Mouse (Mus musculus) midbrain, embryonic 16.5 days (tissue): ENCODE results near the gene Snrpd2. TPM values are rescaled to one million over a fixed set of nuclear protein-coding genes. Genes with fewer than 3 reads are reported as not detected.

Experiments
- ATAC-seq: fragments of 200-750 bp; cut with Nextera tagmentation; 2 replicates; pipeline ENCODE4 v1.8.0; 2017; ENCODE audit warnings: moderate TSS enrichment
- H3K27ac ChIP-seq: fragments of 300-500 bp; sonication (generic); 2 replicates; pipeline ENCODE4 v1.5.1; 2014; ENCODE audit warnings: mild to moderate bottlenecking, low read length, mixed read lengths
- H3K27me3 ChIP-seq: fragments of 300-500 bp; sonication (generic); 2 replicates; pipeline ENCODE4 v1.6.1; 2014; ENCODE audit warnings: low read depth, low read length, mixed read lengths; ENCODE audit not compliant: control insufficient read depth, insufficient read depth
- H3K36me3 ChIP-seq: fragments of 300-500 bp; sonication (generic); 2 replicates; pipeline ENCODE4 v1.6.1; 2014; ENCODE audit warnings: mild to moderate bottlenecking, low read length, moderate library complexity, mixed read lengths; ENCODE audit not compliant: control insufficient read depth, insufficient read depth
- H3K4me1 ChIP-seq: fragments of 300-500 bp; sonication (generic); 2 replicates; pipeline ENCODE4 v1.6.1; 2014; ENCODE audit warnings: mild to moderate bottlenecking, low read length, mixed read lengths; ENCODE audit not compliant: control insufficient read depth, insufficient read depth
- H3K4me2 ChIP-seq: fragments of 300-500 bp; sonication (generic); 2 replicates; pipeline ENCODE4 v1.6.1; 2014; ENCODE audit warnings: mild to moderate bottlenecking, low read length, mixed read lengths
- H3K4me3 ChIP-seq: fragments of 300-500 bp; sonication (generic); 2 replicates; pipeline ENCODE4 v1.5.1; 2014; ENCODE audit warnings: low read depth, mild to moderate bottlenecking, low read length, moderate library complexity, mixed read lengths
- H3K9ac ChIP-seq: fragments of 300-500 bp; sonication (generic); 2 replicates; pipeline ENCODE4 v1.6.1; 2014; ENCODE audit warnings: low read depth, low read length, mixed read lengths
- H3K9me3 ChIP-seq: fragments of 300-500 bp; sonication (generic); replicated peaks from 2 replicates; pipeline ENCODE4 v1.6.1; 2014; ENCODE audit warnings: mild to moderate bottlenecking, low read length, mixed read lengths; ENCODE audit not compliant: control insufficient read depth, poor library complexity, severe bottlenecking
- WGBS: fragments of 180-500 bp; shearing (Covaris S2); extraction: QIAGEN DNeasy Blood & Tissue Kit; methylation state at CpG from one replicate; pipeline ENCODE4 v1.1.7; 2014; 5-methylcytosine and 5-hydroxymethylcytosine counted together
- microRNA counts: library from miRNA; unstranded; fragments of <30 nt; microRNA quantifications from one replicate; lab custom pipeline; 2016
- microRNA-seq: library from miRNA; unstranded; fragments of <30 nt; microRNA quantifications from one replicate; pipeline ENCODE4, GENCODE M21; 2017
- polyA plus RNA-seq: library from polyadenylated mRNA; unstranded; fragments of >200 nt; fragmentation: Nextera tagmentation; extraction: Ambion mirVana; gene quantifications from 2 replicates; pipeline ENCODE4 v1.2.1, GENCODE M21; 2015

Snrpd2 gene
- polyA plus RNA-seq, 1 experiment from 2014 or later: 105 TPM

- Histone ChIP-seq H3K36me3 (peaks cover 43% of the 10 kb centered on the region), H3K4me3 (no peak overlapping the region), H3K9me3 (0 out of 2 replicates have a peak, but pooled peaks cover 2% of the 10 kb centered on the region), H3K9ac (no peak overlapping the region), H3K4me1 (no peaks in the 10 kb centered on the region), H3K27ac (no peak overlapping the region), H3K27me3 (no peaks in the 10 kb centered on the region), H3K4me2 (no peak overlapping the region)
- ATAC-seq: no peak
- 70% methylated on average over 6 of the region's 6 CpGs for WGBS
Measured at GRCm38 (mm10) chr7:19196676-19197075, 47.2 kb downstream of the Snrpd2 start.

GRCm38 (mm10) chr7:19197985-19198384 lies 48.5 kb downstream of the Snrpd2 start:
- Histone ChIP-seq H3K4me1 (no peaks in the 10 kb centered on the region), H3K9me3 (0 out of 2 replicates have a peak, but pooled peaks cover 2% of the 10 kb centered on the region), H3K36me3 (peaks cover 39% of the 10 kb centered on the region), H3K9ac (no peak overlapping the region), H3K27ac (no peak overlapping the region), H3K4me2 (no peak overlapping the region), H3K27me3 (no peaks in the 10 kb centered on the region), H3K4me3 (no peak overlapping the region)
- no peak for ATAC-seq
- 21% methylated on average over 2 of the region's 2 CpGs for WGBS

DNA sequence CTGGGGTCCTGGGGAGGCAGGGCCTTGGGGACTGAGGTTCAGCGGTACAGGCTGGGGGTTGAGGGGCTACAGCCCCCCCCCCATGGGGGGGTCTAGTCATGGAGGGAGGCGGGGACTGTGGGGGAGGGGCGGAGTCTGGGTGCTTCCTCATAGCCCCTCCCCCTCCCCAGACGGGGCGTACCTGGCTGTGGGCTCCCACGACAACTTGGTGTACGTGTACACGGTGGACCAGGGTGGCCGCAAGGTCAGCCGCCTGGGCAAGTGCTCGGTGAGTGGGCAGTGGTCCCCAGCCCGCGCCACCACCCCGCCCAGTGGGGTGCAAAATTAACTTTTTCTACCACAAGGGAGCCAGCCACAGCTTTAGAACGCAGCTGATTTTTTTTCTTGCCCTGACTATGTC lies 52.1 kb downstream of the Snrpd2 start:
- WGBS: 75% methylated on average over 13 of the region's 15 CpGs
- H3K9ac ChIP-seq: no peak overlapping the region

DNA sequence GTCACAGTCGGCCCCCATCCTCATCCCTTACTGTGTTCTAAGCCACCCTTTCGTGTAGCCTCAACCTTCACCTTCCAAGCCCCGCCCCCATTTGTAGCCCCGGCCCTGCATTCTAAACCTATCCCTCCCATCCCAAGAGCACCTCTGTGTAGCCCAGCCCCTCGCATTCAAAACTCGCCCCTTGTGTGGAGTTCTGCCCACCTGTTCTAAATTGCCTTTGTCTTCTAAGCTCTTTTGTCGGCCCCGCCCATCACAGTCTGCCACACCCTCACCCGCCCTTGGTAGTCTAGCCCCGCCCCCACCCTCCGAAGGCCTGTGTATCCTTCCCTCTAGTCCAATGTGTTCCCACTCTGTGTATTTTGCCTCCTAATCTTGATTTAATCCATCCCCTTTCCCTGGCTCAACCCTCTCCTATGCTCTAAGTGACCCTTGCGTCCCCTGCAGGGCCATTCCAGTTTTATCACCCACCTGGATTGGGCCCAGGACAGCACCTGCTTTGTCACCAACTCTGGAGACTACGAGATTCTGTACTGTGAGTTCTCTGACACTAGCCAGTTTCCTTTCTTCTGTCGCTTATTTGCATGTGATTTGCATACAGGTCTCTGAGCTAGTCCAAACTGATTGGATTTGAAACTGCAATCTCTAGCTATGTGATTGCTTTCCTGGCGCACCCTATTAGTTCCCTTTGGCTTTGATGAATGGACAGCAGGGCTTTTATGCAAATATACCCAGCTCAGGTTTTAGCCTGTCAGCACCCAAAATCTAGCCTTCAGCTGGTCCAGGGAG lies 52.7 kb downstream of the Snrpd2 start:
- H3K36me3 ChIP-seq: peaks cover 25% of the 10 kb centered on the region
- no peak overlapping the region for H3K4me2 ChIP-seq
- H3K4me1 ChIP-seq: no peaks in the 10 kb centered on the region
- no peak overlapping the region for H3K27ac ChIP-seq
- no peaks in the 10 kb centered on the region for H3K9me3 ChIP-seq
- no peak overlapping the region for H3K9ac ChIP-seq
- H3K27me3 ChIP-seq: no peaks in the 10 kb centered on the region
- peak; percentile 15; the same call in 1 of the 2 replicates for ATAC-seq
- 63% methylated on average over 15 of the region's 15 CpGs for WGBS
- no peak overlapping the region for H3K4me3 ChIP-seq

More for the DNA sequence above, 52.1 kb downstream of the Snrpd2 start:
- Histone ChIP-seq H3K4me3 (no peak overlapping the region), H3K36me3 (peaks cover 29% of the 10 kb centered on the region), H3K27ac (no peak overlapping the region), H3K9me3 (no peaks in the 10 kb centered on the region), H3K27me3 (no peaks in the 10 kb centered on the region), H3K4me2 (no peak overlapping the region), H3K4me1 (no peaks in the 10 kb centered on the region)
- 0 out of 2 replicates have a peak, but pooled peaks have one; percentile 50 for ATAC-seq

MicroRNA genes within 50 kb of the gene (microRNA counts, 519-probe panel; counts per million panel counts)
- 1,709 counts per million, percentile 33 among the panel's probes with 10 or more counts for microRNA mmu-miR-330 (lab: Ali Mortazavi, UCI)

Small RNAs within 50 kb of the gene (microRNA-seq; reads per million reads assigned to microRNA genes)
- gene Mir330: 671 reads per million, percentile 75 among the genes with 10 or more reads in this experiment

Other genes starting within 250 kb of the Snrpd2 start
- gene Ccdc61, start 239.3 kb upstream of the Snrpd2 start, polyA plus RNA-seq: 24.7 and 31.2 TPM in 2 replicates
- gene Nova2, start 223.8 kb upstream of the Snrpd2 start, polyA plus RNA-seq: 11.9 and 14.3 TPM in 2 replicates
- 0.52 and 0.79 TPM in 2 replicates for gene Nanos2, start 162.3 kb upstream of the Snrpd2 start, polyA plus RNA-seq
- 3.9 and 5.1 TPM in 2 replicates for gene Mypop, start 158.5 kb upstream of the Snrpd2 start, polyA plus RNA-seq
- gene Irf2bp1, start 145.7 kb upstream of the Snrpd2 start, polyA plus RNA-seq: 26.0 and 26.7 TPM in 2 replicates
- gene Foxa3, start 126.2 kb upstream of the Snrpd2 start, polyA plus RNA-seq: not detected in 2 replicates
- gene Sympk, start 125.3 kb upstream of the Snrpd2 start, polyA plus RNA-seq: 25.6 and 28.7 TPM in 2 replicates
- 0.14 and 0.28 TPM in 2 replicates for gene Rsph6a, start 95.0 kb upstream of the Snrpd2 start, polyA plus RNA-seq
- 28.4 and 28.7 TPM in 2 replicates for gene Dmwd, start 73.5 kb upstream of the Snrpd2 start, polyA plus RNA-seq
- 6.9 and 8.1 TPM in 2 replicates for gene Dmpk, start 65.9 kb upstream of the Snrpd2 start, polyA plus RNA-seq
- 1.5 and 1.6 TPM in 2 replicates for gene Six5, start 55.1 kb upstream of the Snrpd2 start, polyA plus RNA-seq
- gene Gm4969, start 31.4 kb upstream of the Snrpd2 start, polyA plus RNA-seq: 8.2 and 9.5 TPM in 2 replicates
- gene Fbxo46, start 29.9 kb upstream of the Snrpd2 start, polyA plus RNA-seq: 18.2 and 21.1 TPM in 2 replicates
- gene Qpctl, start 431 bp upstream of the Snrpd2 start, polyA plus RNA-seq: 24.9 and 28.8 TPM in 2 replicates
- gene Gipr, start 16.4 kb downstream of the Snrpd2 start, polyA plus RNA-seq: 4.0 and 4.8 TPM in 2 replicates
- gene Eml2, start 26.7 kb downstream of the Snrpd2 start, polyA plus RNA-seq: 10.6 TPM in 2 replicates
- gene Gpr4, start 62.8 kb downstream of the Snrpd2 start, polyA plus RNA-seq: 3.4 and 4.5 TPM in 2 replicates
- 33.8 and 36.5 TPM in 2 replicates for gene Opa3, start 78.6 kb downstream of the Snrpd2 start, polyA plus RNA-seq
- 35.5 and 40.9 TPM in 2 replicates for gene Vasp, start 122.1 kb downstream of the Snrpd2 start, polyA plus RNA-seq
- 1.5 and 1.6 TPM in 2 replicates for gene Ppm1n, start 130.3 kb downstream of the Snrpd2 start, polyA plus RNA-seq
- 111 and 114 TPM in 2 replicates for gene Rtn2, start 132.9 kb downstream of the Snrpd2 start, polyA plus RNA-seq
- 0.06 TPM in 2 replicates for gene Fosb, start 160.3 kb downstream of the Snrpd2 start, polyA plus RNA-seq
- gene Ercc1, start 195.1 kb downstream of the Snrpd2 start, polyA plus RNA-seq: 80.1 and 82.4 TPM in 2 replicates
- gene Cd3eap, start 209.8 kb downstream of the Snrpd2 start, polyA plus RNA-seq: 24.1 and 24.6 TPM in 2 replicates
- 2.0 and 2.8 TPM in 2 replicates for gene Ppp1r13l, start 210.0 kb downstream of the Snrpd2 start, polyA plus RNA-seq
- gene Ercc2, start 232.3 kb downstream of the Snrpd2 start, polyA plus RNA-seq: 28.0 and 29.5 TPM in 2 replicates